Mouse (Mus musculus): ENCODE measurements around the gene Lgr6. TPM values are rescaled to one million over a fixed set of nuclear protein-coding genes. Genes with fewer than 3 reads are reported as not detected.

Gene Lgr6
- polyA plus RNA-seq, 2 experiments, result 3.2 to 8.3 TPM

DNA sequence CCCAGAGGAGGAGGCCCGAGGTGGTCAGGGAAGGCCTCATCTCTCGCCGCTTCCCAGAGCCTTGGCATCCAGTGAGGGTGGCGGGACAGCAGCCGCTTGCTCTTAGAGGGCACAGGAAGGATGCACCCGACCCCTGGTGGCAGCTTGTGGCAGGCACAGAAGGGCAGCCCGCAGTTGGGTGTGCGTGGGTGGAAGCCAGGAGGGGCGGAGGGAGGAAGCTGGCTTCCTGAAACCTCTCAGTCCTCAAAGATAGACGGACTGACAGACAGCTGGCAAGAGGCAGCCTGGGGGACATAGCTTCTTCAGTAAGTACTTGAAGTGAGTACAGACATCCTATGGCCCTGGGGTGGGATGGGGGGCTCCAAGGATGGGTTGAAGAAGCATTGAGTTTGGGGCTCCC, 27.4 kb upstream of the Lgr6 start, which contains the start of gene Ptpn7:
Gene Ptpn7 (plus strand): TSS at position 228 of the 400 bp plus-strand sequence.
- Histone ChIP-seq H3K4me2 (replicated peaks; ENCODE audit: low read depth, low read length, severe bottlenecking) (no peak within 1 kb of the TSS), H3K9me3 (ENCODE audit: control insufficient read depth, low read length) (no peaks in the 10 kb centered on the region), H3K4me3 (replicated peaks; ENCODE audit: low read length) (no peak within 1 kb of the TSS), H3K9ac (ENCODE audit: low read depth, low read length, severe bottlenecking) (no peak within 1 kb of the TSS), H3K27me3 (ENCODE audit: control insufficient read depth, insufficient read depth, low read length) (no peaks in the 10 kb centered on the region), H3K27ac (replicated peaks; ENCODE audit: low read depth, low read length) (no peak within 1 kb of the TSS), H3K4me1 (ENCODE audit: control insufficient read depth, insufficient read depth, low read length) (peaks cover 16% of the 10 kb centered on the region), H3K36me3 (ENCODE audit: control insufficient read depth, insufficient read depth, low read length) (no peaks in the 10 kb centered on the region)
- 40% methylated on average over 10 of the region's 10 CpGs for WGBS
- no peak for DNase-seq (ENCODE audit: low spot score)
- TF ChIP-seq POLR2A (IDR thresholded peaks at IDR 0.05; ENCODE audit: borderline replicate concordance, extremely low read depth, insufficient read depth, insufficient read length), result no peak
- ATAC-seq (ENCODE audit: low FRiP score, low read depth), result no peak

GRCm38 (mm10) chr1:135131560-135131959, 26.5 kb upstream of the Lgr6 start:
- Histone ChIP-seq H3K9ac (ENCODE audit: low read depth, low read length, severe bottlenecking) (no peak overlapping the region), H3K4me2 (replicated peaks; ENCODE audit: low read depth, low read length, severe bottlenecking) (no peak overlapping the region), H3K36me3 (ENCODE audit: control insufficient read depth, insufficient read depth, low read length) (no peaks in the 10 kb centered on the region), H3K27me3 (ENCODE audit: control insufficient read depth, insufficient read depth, low read length) (no peaks in the 10 kb centered on the region), H3K27ac (replicated peaks; ENCODE audit: low read depth, low read length) (no peak overlapping the region), H3K4me3 (replicated peaks; ENCODE audit: low read length) (no peak overlapping the region), H3K9me3 (ENCODE audit: control insufficient read depth, low read length) (no peaks in the 10 kb centered on the region), H3K4me1 (ENCODE audit: control insufficient read depth, insufficient read depth, low read length) (peaks cover 25% of the 10 kb centered on the region)
- 44% methylated on average over 8 of the region's 8 CpGs for WGBS
- DNase-seq (ENCODE audit: low spot score), result no peak
- no peak for ATAC-seq (ENCODE audit: low FRiP score, low read depth)
- no peak for TF ChIP-seq POLR2A (IDR thresholded peaks at IDR 0.05; ENCODE audit: borderline replicate concordance, extremely low read depth, insufficient read depth, insufficient read length)

GRCm38 (mm10) chr1:135131034-135131433, 26.0 kb upstream of the Lgr6 start:
- no peaks in the 10 kb centered on the region for H3K36me3 ChIP-seq (ENCODE audit: control insufficient read depth, insufficient read depth, low read length)
- H3K9ac ChIP-seq (ENCODE audit: low read depth, low read length, severe bottlenecking), result no peak overlapping the region
- TF ChIP-seq POLR2A (IDR thresholded peaks at IDR 0.05; ENCODE audit: borderline replicate concordance, extremely low read depth, insufficient read depth, insufficient read length), result no peak
- no peak overlapping the region for H3K4me3 ChIP-seq (replicated peaks; ENCODE audit: low read length)
- peak; percentile 10 for DNase-seq (ENCODE audit: low spot score)
- H3K4me2 ChIP-seq (replicated peaks; ENCODE audit: low read depth, low read length, severe bottlenecking), result no peak overlapping the region
- H3K9me3 ChIP-seq (ENCODE audit: control insufficient read depth, low read length), result no peaks in the 10 kb centered on the region
- 28% methylated on average over 6 of the region's 6 CpGs for WGBS
- H3K4me1 ChIP-seq (ENCODE audit: control insufficient read depth, insufficient read depth, low read length), result peaks cover 30% of the 10 kb centered on the region
- no peaks in the 10 kb centered on the region for H3K27me3 ChIP-seq (ENCODE audit: control insufficient read depth, insufficient read depth, low read length)
- ATAC-seq (ENCODE audit: low FRiP score, low read depth), result no peak
- H3K27ac ChIP-seq (replicated peaks; ENCODE audit: low read depth, low read length), result no peak overlapping the region

DNA sequence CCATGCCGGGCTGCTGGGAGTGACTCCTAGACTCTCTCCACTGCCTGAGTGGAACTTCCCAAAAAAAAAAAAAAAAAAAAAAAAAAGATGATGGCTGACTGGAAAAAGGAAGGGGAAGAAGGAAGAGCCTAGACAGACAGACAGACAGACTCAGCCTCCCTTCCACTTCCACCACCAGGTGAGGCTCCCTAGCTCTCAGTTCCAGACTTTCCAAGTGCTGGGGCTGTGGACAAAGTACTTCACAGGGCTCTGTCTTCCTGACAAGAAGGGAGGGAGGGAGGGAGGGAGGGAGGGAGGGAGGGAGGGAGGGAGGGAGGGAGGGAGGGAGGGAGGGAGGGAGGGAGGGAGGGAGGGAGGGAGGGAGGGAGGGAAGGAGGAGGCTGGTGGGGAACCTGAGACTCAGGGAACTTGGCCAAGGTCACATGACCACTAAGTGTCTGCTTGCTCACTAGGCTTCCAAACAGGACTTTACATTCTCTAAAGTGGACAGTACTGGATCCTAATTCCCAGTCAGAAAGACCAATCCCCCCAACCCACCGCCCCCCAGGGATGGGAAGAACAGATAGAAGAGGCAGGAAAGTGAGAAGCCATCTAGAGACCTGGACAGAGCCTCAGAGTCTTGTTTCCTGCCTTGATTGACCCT, 25.4 kb upstream of the Lgr6 start:
- no peak for TF ChIP-seq POLR2A (IDR thresholded peaks at IDR 0.05; ENCODE audit: borderline replicate concordance, extremely low read depth, insufficient read depth, insufficient read length)
- ATAC-seq (ENCODE audit: low FRiP score, low read depth), result no peak
- WGBS, result 66% methylated on average over 2 of the region's 2 CpGs

DNA sequence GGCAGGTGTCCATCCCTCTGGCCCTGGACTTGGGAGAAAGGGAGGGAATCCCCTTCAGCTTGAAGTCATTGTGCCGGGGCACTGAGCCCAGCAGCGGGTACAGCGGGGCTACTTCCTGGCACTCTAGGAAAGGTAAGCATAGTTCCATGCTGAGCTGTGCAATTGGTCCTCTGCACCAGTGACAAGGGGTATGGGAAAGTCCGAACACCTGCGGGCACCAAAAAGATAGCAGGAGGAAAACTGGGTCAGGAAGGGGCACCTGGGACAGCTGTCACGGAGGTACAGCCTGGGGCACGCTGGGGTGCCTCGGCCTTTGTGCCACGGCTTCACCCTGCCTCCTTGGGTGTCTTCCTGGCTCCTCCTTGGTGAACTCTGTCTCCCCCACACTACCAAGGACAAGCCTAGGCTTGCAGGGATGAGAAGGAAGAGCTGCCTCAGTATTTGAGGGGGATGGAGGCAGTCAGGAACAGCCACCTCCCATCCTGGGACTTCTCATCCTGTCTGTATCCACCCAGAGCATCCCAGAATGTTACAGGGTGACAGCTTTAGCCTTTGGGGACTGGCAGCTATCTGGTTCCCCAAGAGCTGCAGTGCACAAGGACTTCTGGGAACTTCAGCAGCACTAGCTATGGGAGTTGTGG, 24.6 kb upstream of the Lgr6 start:
- H3K27me3 ChIP-seq (ENCODE audit: control insufficient read depth, insufficient read depth, low read length), result no peaks in the 10 kb centered on the region
- no peaks in the 10 kb centered on the region for H3K9me3 ChIP-seq (ENCODE audit: control insufficient read depth, low read length)
- no peak overlapping the region for H3K4me2 ChIP-seq (replicated peaks; ENCODE audit: low read depth, low read length, severe bottlenecking)
- no peak for TF ChIP-seq POLR2A (IDR thresholded peaks at IDR 0.05; ENCODE audit: borderline replicate concordance, extremely low read depth, insufficient read depth, insufficient read length)
- H3K4me1 ChIP-seq (ENCODE audit: control insufficient read depth, insufficient read depth, low read length), result peaks cover 35% of the 10 kb centered on the region
- ATAC-seq (ENCODE audit: low FRiP score, low read depth), result no peak
- H3K4me3 ChIP-seq (replicated peaks; ENCODE audit: low read length), result no peak overlapping the region
- WGBS, result 74% methylated on average over 9 of the region's 9 CpGs
- no peak overlapping the region for H3K27ac ChIP-seq (replicated peaks; ENCODE audit: low read depth, low read length)
- no peaks in the 10 kb centered on the region for H3K36me3 ChIP-seq (ENCODE audit: control insufficient read depth, insufficient read depth, low read length)
- DNase-seq (ENCODE audit: low spot score), result no peak
- no peak overlapping the region; the same call in 1 of the 2 replicates for H3K9ac ChIP-seq (ENCODE audit: low read depth, low read length, severe bottlenecking)

More for the DNA sequence above, 25.4 kb upstream of the Lgr6 start:
- Histone ChIP-seq H3K36me3 (ENCODE audit: control insufficient read depth, insufficient read depth, low read length) (no peaks in the 10 kb centered on the region), H3K4me3 (replicated peaks; ENCODE audit: low read length) (no peak overlapping the region), H3K27me3 (ENCODE audit: control insufficient read depth, insufficient read depth, low read length) (no peaks in the 10 kb centered on the region), H3K9me3 (ENCODE audit: control insufficient read depth, low read length) (no peaks in the 10 kb centered on the region), H3K4me1 (ENCODE audit: control insufficient read depth, insufficient read depth, low read length) (peaks cover 35% of the 10 kb centered on the region), H3K27ac (replicated peaks; ENCODE audit: low read depth, low read length) (no peak overlapping the region), H3K4me2 (replicated peaks; ENCODE audit: low read depth, low read length, severe bottlenecking) (no peak overlapping the region), H3K9ac (ENCODE audit: low read depth, low read length, severe bottlenecking) (no peak overlapping the region)
- DNase-seq (ENCODE audit: low spot score), result no peak

Data from limb, embryonic 14.5 days (tissue).